Mouse (Mus musculus) spleen, postnatal 14 days (tissue): Measurements from ENCODE around the gene Tex33.

Source experiments
- DNase-seq, 2 experiments: peaks; one replicate each; pipeline ENCODE4 v3.0.0; 2021 to 2022; ENCODE audit warnings: low spot score in 2 of 2

The Tex33 gene

DNA sequence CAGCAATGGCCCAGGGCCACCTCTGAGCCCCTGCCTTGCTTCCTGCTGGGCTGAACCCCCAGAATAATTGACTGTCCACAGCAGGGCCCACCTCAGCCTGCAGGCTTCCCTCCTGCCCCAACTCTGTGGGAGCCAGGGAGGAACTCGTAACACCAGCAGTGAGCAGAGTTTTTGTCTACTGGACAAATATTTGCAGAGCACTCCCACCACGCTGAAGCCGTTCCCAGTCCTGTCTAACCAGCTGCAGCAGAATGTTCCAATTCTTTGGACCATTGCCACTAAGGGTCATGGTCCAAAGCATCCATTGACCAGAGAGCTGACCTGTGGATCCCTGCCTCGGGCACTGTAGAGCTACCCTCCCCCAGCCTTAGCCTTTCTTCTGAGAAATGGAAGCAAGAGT lies 21.2 kb upstream of the Tex33 start:
- no peak for DNase-seq

DNA sequence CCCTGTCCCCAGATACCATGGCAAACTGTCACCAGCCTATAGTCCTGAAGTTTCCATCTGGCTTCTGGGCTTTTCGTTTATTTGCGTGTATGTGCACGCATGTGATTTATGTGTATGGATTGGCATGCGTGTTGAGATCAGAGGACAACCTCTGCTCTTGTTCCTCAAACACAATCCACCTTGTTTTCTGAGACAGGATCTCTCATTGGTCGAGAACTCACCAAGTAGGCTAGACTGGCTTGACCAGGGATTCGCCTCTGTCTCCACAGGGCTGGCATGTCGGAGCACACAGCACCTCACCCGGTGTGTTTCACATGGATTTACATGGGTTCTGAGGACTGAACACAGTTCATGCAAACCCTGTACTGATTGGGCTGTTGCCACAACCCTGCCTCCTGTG lies 18.4 kb upstream of the Tex33 start:
- DNase-seq: no peak

GRCm38 (mm10) chr15:78413719-78414117 lies 18.0 kb upstream of the Tex33 start:
- DNase-seq: no peak

GRCm38 (mm10) chr15:78413083-78413718 lies 17.5 kb upstream of the Tex33 start:
- DNase-seq: peak in 1 of 2 experiments; percentile 28

GRCm38 (mm10) chr15:78409570-78410052 lies 13.9 kb upstream of the Tex33 start:
- no peak for DNase-seq

GRCm38 (mm10) chr15:78406293-78406934 lies 10.7 kb upstream of the Tex33 start, which contains the start of gene Mpst:
Gene Mpst, plus strand, starts transcription at chr15:78406416.
- DNase-seq: peak; percentile 81 to 87

- DNase-seq: peak; percentile 65 to 68
These were observed 10.0 kb upstream of the Tex33 start, which contains the start of gene Tst for GRCm38 (mm10) chr15:78405517-78406211. Gene Tst, minus strand, starts transcription at chr15:78405907.

GRCm38 (mm10) chr15:78405098-78405497 lies 9.4 kb upstream of the Tex33 start:
- DNase-seq: no peak

- no peak for DNase-seq
These were observed 8.2 kb upstream of the Tex33 start for GRCm38 (mm10) chr15:78403896-78404295.

GRCm38 (mm10) chr15:78403301-78403741 lies 7.6 kb upstream of the Tex33 start:
- no peak for DNase-seq

- no peak for DNase-seq
These were observed 6.7 kb upstream of the Tex33 start for GRCm38 (mm10) chr15:78402423-78402822.

DNA sequence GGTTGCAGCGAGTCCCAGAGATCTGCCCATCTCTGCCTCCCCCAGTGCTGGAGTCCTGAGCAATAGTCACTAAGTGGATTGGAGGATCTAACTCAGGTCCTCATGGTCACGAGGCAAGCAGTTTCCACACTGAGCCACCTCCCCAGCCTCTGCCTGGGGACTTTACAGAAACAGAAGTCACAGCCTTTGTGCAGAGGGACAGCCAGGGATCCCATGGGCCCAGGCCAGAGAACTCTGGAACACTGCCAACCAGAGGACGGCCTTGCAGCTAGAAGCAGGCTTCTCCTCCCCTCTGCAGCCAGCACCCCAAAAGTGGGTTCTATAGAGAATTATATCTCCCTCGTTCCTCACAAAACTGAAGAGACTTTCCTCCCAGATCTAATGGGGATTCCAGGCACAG lies 6.2 kb upstream of the Tex33 start:
- DNase-seq: no peak

- no peak for DNase-seq
These were observed 5.6 kb upstream of the Tex33 start for GRCm38 (mm10) chr15:78401345-78401744.

DNA sequence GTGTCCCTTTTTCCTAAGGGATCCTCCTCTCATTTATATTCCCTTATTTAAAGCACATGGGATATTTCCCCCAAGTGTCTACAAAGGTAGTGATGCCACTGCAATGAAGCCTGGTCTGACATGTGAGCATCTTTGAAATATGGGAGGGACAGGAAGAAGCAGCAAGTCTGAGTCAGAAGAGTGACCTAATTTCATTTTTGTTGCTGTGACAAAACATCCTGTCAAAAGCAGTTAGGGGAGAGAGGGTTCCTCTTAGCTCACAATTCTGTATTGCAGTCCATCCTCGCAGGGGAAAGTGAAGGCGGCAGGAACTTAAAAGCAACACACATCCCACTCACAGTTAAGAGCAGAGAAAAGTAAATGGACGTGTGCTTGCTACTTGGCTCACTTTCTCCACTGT lies 4.9 kb downstream of the Tex33 start:
- no peak for DNase-seq

- DNase-seq: no peak
These were observed 10.1 kb downstream of the Tex33 start for GRCm38 (mm10) chr15:78385564-78385963.

DNA sequence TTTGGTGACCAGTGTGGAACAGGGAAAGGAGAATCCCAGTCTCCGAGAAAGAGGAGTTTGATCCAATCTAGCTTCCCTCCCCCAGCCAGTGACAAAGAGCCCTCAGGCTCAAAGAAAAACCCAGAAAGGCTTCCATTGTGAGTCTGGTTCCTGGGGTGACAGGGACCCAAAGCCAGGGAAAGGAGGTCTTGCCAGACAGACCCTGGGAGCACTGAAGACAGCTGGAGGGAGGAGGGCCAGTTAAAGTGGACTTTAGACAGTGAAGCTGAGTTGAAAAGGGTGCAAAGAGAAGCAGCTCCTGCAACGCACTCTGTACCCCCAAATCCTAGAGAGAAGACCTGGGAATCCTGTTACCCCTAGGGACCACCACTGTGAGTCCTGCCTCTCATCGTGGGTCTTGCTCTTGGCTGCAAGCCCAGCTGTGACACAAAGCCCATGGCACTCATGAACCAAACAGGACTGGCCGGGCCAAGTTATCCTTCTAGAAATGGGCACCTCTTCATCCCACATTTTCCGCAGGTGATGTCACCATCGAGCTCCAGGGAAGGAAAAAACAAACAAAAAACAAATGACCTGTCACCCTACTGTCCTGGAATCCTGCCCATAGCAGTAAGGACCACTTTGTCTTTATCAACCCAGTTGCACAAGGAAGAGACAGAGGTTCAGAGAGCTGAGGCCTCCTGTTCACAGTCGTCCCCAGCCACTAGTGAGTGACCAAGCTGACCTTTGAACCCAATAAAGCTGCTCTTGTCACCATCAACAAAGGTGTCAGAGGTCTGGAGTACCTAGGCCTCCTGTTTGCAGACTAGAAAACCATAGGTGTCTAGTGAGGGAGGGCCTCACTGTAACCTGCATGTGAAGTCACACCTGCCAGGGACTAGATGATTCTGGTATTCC lies 11.2 kb downstream of the Tex33 start:
- DNase-seq: no peak

- no peak for DNase-seq
These were observed 12.1 kb downstream of the Tex33 start for GRCm38 (mm10) chr15:78383450-78384219.

GRCm38 (mm10) chr15:78382115-78382514 lies 13.6 kb downstream of the Tex33 start:
- no peak for DNase-seq

GRCm38 (mm10) chr15:78380741-78381140 lies 15.0 kb downstream of the Tex33 start:
- DNase-seq: no peak

DNA sequence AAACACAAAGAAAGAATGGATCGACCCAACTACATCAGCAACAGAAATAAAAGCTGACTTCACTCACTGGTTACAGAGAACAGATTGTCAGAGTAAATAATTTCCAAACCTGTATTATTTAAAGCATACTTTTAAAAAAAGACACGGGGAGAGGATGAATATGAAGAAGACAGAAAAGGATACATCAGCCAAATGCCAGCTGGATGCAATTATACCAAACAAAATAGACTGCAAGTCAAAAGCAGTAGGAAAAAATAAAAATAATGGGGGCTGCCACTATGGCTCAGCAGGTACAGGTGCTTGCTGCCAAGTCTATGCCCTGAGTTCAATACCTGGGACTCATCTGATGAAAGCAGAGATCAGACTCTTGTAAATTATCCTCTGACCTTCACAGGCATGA lies 15.5 kb downstream of the Tex33 start:
- no peak for DNase-seq

GRCm38 (mm10) chr15:78378556-78378955 lies 17.2 kb downstream of the Tex33 start:
- no peak for DNase-seq
